ENCODE assay signal across 24 mouse cellular contexts in the genomic region with DNA sequence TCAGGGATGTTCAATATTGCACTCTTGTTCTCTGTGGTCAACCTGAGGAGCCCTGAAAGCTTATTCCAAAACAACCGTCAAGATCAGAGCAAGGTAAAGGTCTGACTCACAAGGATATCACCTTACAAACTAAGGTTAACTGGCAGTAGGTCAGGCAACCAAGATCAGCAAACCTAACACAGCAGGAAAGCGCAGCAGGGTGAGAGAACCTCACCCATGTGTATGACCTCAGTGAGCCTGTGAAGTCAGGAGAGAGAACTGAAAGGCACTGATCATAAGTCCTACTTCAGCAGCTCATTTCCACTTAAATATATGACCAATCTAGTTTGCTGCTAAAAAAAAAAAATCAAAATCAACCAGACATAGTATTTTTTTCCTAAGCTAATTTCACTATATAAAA. TPM values are rescaled to one million over a fixed set of nuclear protein-coding genes. Genes with fewer than 3 reads are reported as not detected.
DNase-seq lines count a peak whose midpoint lies in the region; ATAC-seq and TF ChIP-seq lines count a peak whose summit lies in the region.
"Had no signal": no experiment of that assay in that cellular context is flagged by ENCODE, and none has a peak within 500 bp of the region (broad histone marks: within the 10 kb centered on the region; RNA-seq: fewer than 3 reads in every experiment).

No protein-coding gene starts in this region.

- H3K9me3 ChIP-seq in midbrain, embryonic 11.5 days (ENCODE audit: control insufficient read depth, low read length) = no peaks in the 10 kb centered on the region
- no peaks in the 10 kb centered on the region for H3K9me3 ChIP-seq in midbrain, embryonic 10.5 days (replicated peaks)
- H3K9me3 ChIP-seq in CH12.LX (replicated peaks; ENCODE audit: low read length) = no peaks in the 10 kb centered on the region
- no peaks in the 10 kb centered on the region for H3K9me3 ChIP-seq in stomach, postnatal 0 days (ENCODE audit: control insufficient read depth, low read length)
- H3K9me3 ChIP-seq in forebrain, embryonic 16.5 days (ENCODE audit: control insufficient read depth, low read length) = no peaks in the 10 kb centered on the region
- H3K9me3 ChIP-seq: G1E had no signal

- no peak for DNase-seq in gastrocnemius, adult 2 months
- no peak for DNase-seq in gastrocnemius, postnatal 4 days (ENCODE audit: low spot score in 2 of 2)
- peak; percentile 8 for DNase-seq in midbrain, embryonic 11.5 days (ENCODE audit: low spot score, missing footprints)
- DNase-seq in midbrain, embryonic 10.5 days (ENCODE audit: low spot score) = no peak
- DNase-seq in CH12.LX (ENCODE audit: extremely low read depth) = no peak
- no peak for DNase-seq in stomach, postnatal 0 days (ENCODE audit: low spot score)
- DNase-seq in left cerebral cortex, adult 11 months (ENCODE audit: low spot score) = no peak
- DNase-seq: adrenal gland, adult 2 months; adrenal gland, adult 8-10 months; adrenal gland, postnatal 10 days; adrenal gland, postnatal 14 days; adrenal gland, postnatal 25 days; adrenal gland, postnatal 36 days; B cell, adult 2 months; cerebellum, adult 11 months; cerebellum, adult 11-12 months; cerebellum, adult 18-20 months had no signal

- in situ Hi-C loops in CH12.LX (cut with MboI; ENCODE audit: low pct_ligation_motif_present, low pct_unique_long_range_greater_than_20kb, low sequenced_read_pairs) = no loop called here

- peaks cover 3% of the 10 kb centered on the region; the same call in 1 of the 2 replicates for H3K4me1 ChIP-seq in midbrain, embryonic 11.5 days (ENCODE audit: control insufficient read depth, insufficient read depth, low read length)
- peaks cover 3% of the 10 kb centered on the region for H3K4me1 ChIP-seq in midbrain, embryonic 10.5 days
- H3K4me1 ChIP-seq in CH12.LX (ENCODE audit: control insufficient read depth in 1 of 2, insufficient read depth in 2 of 2) = peaks cover 14 to 39% of the 10 kb centered on the region in 2 experiments; a peak in 3 of 4 replicates
- no peaks in the 10 kb centered on the region for H3K4me1 ChIP-seq in stomach, postnatal 0 days (replicated peaks; ENCODE audit: control insufficient read depth, insufficient read depth)
- H3K4me1 ChIP-seq in forebrain, embryonic 16.5 days (replicated peaks; ENCODE audit: control insufficient read depth, insufficient read depth, low read length) = no peaks in the 10 kb centered on the region

- peak; percentile 67 for TF ChIP-seq EP300 in CH12.LX (IDR thresholded peaks at IDR 0.05; ENCODE audit: low read length)
- no peak for TF ChIP-seq EP300 in stomach, postnatal 0 days (optimal IDR thresholded peaks at IDR 0.05)

- no peak overlapping the region for H3K4me3 ChIP-seq in gastrocnemius, adult 2 months
- no peak overlapping the region for H3K4me3 ChIP-seq in midbrain, embryonic 11.5 days (ENCODE audit: low read depth, low read length)
- H3K4me3 ChIP-seq in midbrain, embryonic 10.5 days = no peak overlapping the region
- no peak overlapping the region for H3K4me3 ChIP-seq in CH12.LX (replicated peaks in 1 of 3; ENCODE audit: low read depth in 2 of 3, low read length in 2 of 3, poor library complexity in 1 of 3)
- no peak overlapping the region for H3K4me3 ChIP-seq in stomach, postnatal 0 days (ENCODE audit: low read depth, low read length)
- no peak overlapping the region for H3K4me3 ChIP-seq in forebrain, embryonic 16.5 days (replicated peaks; ENCODE audit: low read length)

- no peaks in the 10 kb centered on the region for H3K27me3 ChIP-seq in midbrain, embryonic 11.5 days (ENCODE audit: control insufficient read depth, insufficient read depth, low read length)
- no peaks in the 10 kb centered on the region for H3K27me3 ChIP-seq in midbrain, embryonic 10.5 days (ENCODE audit: low read depth, poor library complexity, severe bottlenecking)
- H3K27me3 ChIP-seq in CH12.LX (replicated peaks) = no peaks in the 10 kb centered on the region
- H3K27me3 ChIP-seq in stomach, postnatal 0 days (ENCODE audit: control insufficient read depth, insufficient read depth, low read length) = no peaks in the 10 kb centered on the region
- no peaks in the 10 kb centered on the region for H3K27me3 ChIP-seq in forebrain, embryonic 16.5 days (replicated peaks; ENCODE audit: control insufficient read depth, insufficient read depth, low read length)
- H3K27me3 ChIP-seq: Patski had no signal

- 85% methylated on average over 2 of the region's 2 CpGs for WGBS in midbrain, embryonic 11.5 days
- 80% methylated on average over 2 of the region's 2 CpGs for WGBS in midbrain, embryonic 10.5 days
- 67% methylated on average over 2 of the region's 2 CpGs for WGBS in stomach, postnatal 0 days
- WGBS in forebrain, embryonic 16.5 days = 86% methylated on average over 2 of the region's 2 CpGs

- intact Hi-C loops in gastrocnemius, adult 2 months (cut with DNase I) = no loop called here

- no peak for ATAC-seq in midbrain, embryonic 11.5 days (ENCODE audit: low FRiP score)
- ATAC-seq in stomach, postnatal 0 days (ENCODE audit: low FRiP score, low TSS enrichment) = peak; percentile 76; the same call in 1 of the 2 replicates
- no peak for ATAC-seq in forebrain, embryonic 16.5 days
- ATAC-seq: activated CD4-positive, CD25-positive, alpha-beta regulatory T cell, adult 4 months; CD4-positive, CD25-positive, alpha-beta regulatory T cell, adult 4 months; Patski had no signal

- TF ChIP-seq RAD21 in CH12.LX (IDR thresholded peaks at IDR 0.05; ENCODE audit: low read depth, low read length) = no peak

- no peak overlapping the region for H3K9ac ChIP-seq in midbrain, embryonic 11.5 days (ENCODE audit: low read length)
- no peak overlapping the region for H3K9ac ChIP-seq in CH12.LX (ENCODE audit: insufficient read depth, low read depth)
- H3K9ac ChIP-seq in stomach, postnatal 0 days (ENCODE audit: low read length) = no peak overlapping the region
- no peak overlapping the region for H3K9ac ChIP-seq in forebrain, embryonic 16.5 days (replicated peaks; ENCODE audit: low read depth, low read length)

- no peak overlapping the region for H3K4me2 ChIP-seq in midbrain, embryonic 11.5 days
- H3K4me2 ChIP-seq in CH12.LX (ENCODE audit: insufficient read depth, low read depth, poor library complexity, severe bottlenecking) = no peak overlapping the region
- no peak overlapping the region for H3K4me2 ChIP-seq in stomach, postnatal 0 days (replicated peaks; ENCODE audit: low read depth)
- no peak overlapping the region for H3K4me2 ChIP-seq in forebrain, embryonic 16.5 days (ENCODE audit: low read length)

- H3K79me2 ChIP-seq in CH12.LX (replicated peaks; ENCODE audit: control insufficient read depth, extremely low read depth, insufficient read depth, poor library complexity, severe bottlenecking) = no peaks in the 10 kb centered on the region

- no peak for TF ChIP-seq CTCF in gastrocnemius, adult 2 months (IDR thresholded peaks at IDR 0.05)
- no peak for TF ChIP-seq CTCF in CH12.LX (conservative IDR thresholded peaks at IDR 0.05 in 1 of 2, IDR thresholded peaks at IDR 0.05 in 1 of 2; ENCODE audit: low read depth in 2 of 2, low read length in 2 of 2)
- TF ChIP-seq CTCF in stomach, postnatal 0 days (IDR thresholded peaks at IDR 0.05; ENCODE audit: low read depth) = no peak

- no peak for TF ChIP-seq POLR2A in CH12.LX (IDR thresholded peaks at IDR 0.05; ENCODE audit: low read depth, low read length)

- dilution Hi-C loops in CH12.LX (cut with MboI; ENCODE audit: extremely low pct_ligation_motif_present, extremely low pct_unique_long_range_greater_than_20kb, low sequenced_read_pairs) = no loop called here

- 0 out of 2 replicates have a peak overlapping the region, but pooled peaks have one; percentile 5 for H3K27ac ChIP-seq in gastrocnemius, adult 2 months
- no peak overlapping the region for H3K27ac ChIP-seq in midbrain, embryonic 11.5 days (ENCODE audit: low read depth, low read length)
- no peak overlapping the region for H3K27ac ChIP-seq in midbrain, embryonic 10.5 days (replicated peaks)
- peak overlapping the region; percentile 44; the same call in 1 of the 2 replicates for H3K27ac ChIP-seq in CH12.LX (ENCODE audit: insufficient read depth, low read depth)
- H3K27ac ChIP-seq in stomach, postnatal 0 days (replicated peaks) = no peak overlapping the region
- no peak overlapping the region for H3K27ac ChIP-seq in forebrain, embryonic 16.5 days (ENCODE audit: low read length)

- no peaks in the 10 kb centered on the region for H3K36me3 ChIP-seq in midbrain, embryonic 11.5 days (ENCODE audit: control insufficient read depth, insufficient read depth, low read length)
- peaks cover 16% of the 10 kb centered on the region for H3K36me3 ChIP-seq in midbrain, embryonic 10.5 days
- H3K36me3 ChIP-seq in CH12.LX (replicated peaks in 1 of 2; ENCODE audit: control insufficient read depth in 1 of 2, insufficient read depth in 1 of 2, low read length in 1 of 2) = peaks cover 0 to 10% of the 10 kb centered on the region in 2 experiments
- no peaks in the 10 kb centered on the region; the same call in none of the 2 replicates for H3K36me3 ChIP-seq in stomach, postnatal 0 days (ENCODE audit: control insufficient read depth, insufficient read depth, low read length)
- H3K36me3 ChIP-seq in forebrain, embryonic 16.5 days (ENCODE audit: control insufficient read depth, insufficient read depth) = 0 out of 2 replicates have a peak, but pooled peaks cover 4% of the 10 kb centered on the region

TF ChIP-seq in CH12.LX, 34 proteins besides CTCF, POLR2A, EP300 and RAD21 (continues in another document):
- TF ChIP-seq POLR2AphosphoS2 (IDR thresholded peaks at IDR 0.05; ENCODE audit: low read depth, low read length) = no peak

RNA-seq across cellular contexts. Expression of gene Galc, which starts 6.8 kb away (rescaled TPM):
- total RNA-seq in gastrocnemius, adult 2 months (2021) = 1 to 10 TPM; 4.6 to 5.6 TPM
- total RNA-seq in gastrocnemius, postnatal 4 days (2021) = 1 to 10 TPM; 5.5 to 6.0 TPM
- polyA plus RNA-seq in midbrain, embryonic 11.5 days (2014; fragmentation: Nextera tagmentation; extraction: Ambion mirVana) = 14.3 and 14.7 TPM in 2 replicates
- polyA plus RNA-seq in midbrain, embryonic 10.5 days (2016; fragmentation: Nextera tagmentation; extraction: Ambion mirVana) = 12.8 and 14.2 TPM in 2 replicates
- total RNA-seq in CH12.LX (2012; rRNA removed) (4.7 and 6.4 TPM in 2 replicates), CH12.LX (2014; rRNA removed) (1.6 and 1.8 TPM in 2 replicates)
- polyA plus RNA-seq in CH12.LX (2012; ENCODE audit: insufficient read length, low read depth) = 8.6 and 9.1 TPM in 2 replicates
- polyA plus RNA-seq in stomach, postnatal 0 days (2015; fragmentation: Nextera tagmentation; extraction: Ambion mirVana) = 4.1 and 4.3 TPM in 2 replicates
- 10.0 and 10.3 TPM in 2 replicates for polyA plus RNA-seq in forebrain, embryonic 16.5 days (2015; fragmentation: Nextera tagmentation; extraction: Ambion mirVana)
- total RNA-seq: MEL had no signal

RNA-seq across cellular contexts. Expression of gene Gpr65, which starts 16.0 kb away (rescaled TPM):
- under 1 TPM; 0.11 to 0.15 TPM for total RNA-seq in gastrocnemius, adult 2 months (2021)
- under 1 TPM; 0.25 to 0.57 TPM for total RNA-seq in gastrocnemius, postnatal 4 days (2021)
- polyA plus RNA-seq in midbrain, embryonic 11.5 days (2014; fragmentation: Nextera tagmentation; extraction: Ambion mirVana) = 0.57 and 0.82 TPM in 2 replicates
- polyA plus RNA-seq in midbrain, embryonic 10.5 days (2016; fragmentation: Nextera tagmentation; extraction: Ambion mirVana) = 0.39 TPM in 2 replicates
- total RNA-seq in CH12.LX (2012; rRNA removed) (31.0 and 31.9 TPM in 2 replicates), CH12.LX (2014; rRNA removed) (80.3 and 84.1 TPM in 2 replicates)
- polyA plus RNA-seq in CH12.LX (2012; ENCODE audit: insufficient read length, low read depth) = 72.6 and 80.5 TPM in 2 replicates
- 1.9 and 2.0 TPM in 2 replicates for polyA plus RNA-seq in stomach, postnatal 0 days (2015; fragmentation: Nextera tagmentation; extraction: Ambion mirVana)
- 0.19 TPM in 1 of 2 replicates, not detected in the other for polyA plus RNA-seq in forebrain, embryonic 16.5 days (2015; fragmentation: Nextera tagmentation; extraction: Ambion mirVana)
- total RNA-seq: MEL had no signal
- polyA plus RNA-seq: C2C12, Patski had no signal

Comparison
In these comparisons a context has a peak if more than half of its experiments do, and no peak if none do; other contexts are left out.
1. H3K27ac ChIP-seq: peak in gastrocnemius, adult 2 months (single experiment) and CH12.LX (single experiment); none in midbrain, embryonic 11.5 days (single experiment), midbrain, embryonic 10.5 days (single experiment), stomach, postnatal 0 days (single experiment) and forebrain, embryonic 16.5 days (single experiment).
2. RNA of gene Gpr65, which starts 16.0 kb away (polyA plus RNA-seq): 72.6 to 80.5 TPM in CH12.LX; 1.9 to 2.0 TPM in stomach, postnatal 0 days, 0.57 to 0.82 TPM in midbrain, embryonic 11.5 days, 0.39 TPM in midbrain, embryonic 10.5 days and 0.19 TPM in forebrain, embryonic 16.5 days; every median in the first group is over 10 times any median in the second.